Mouse (Mus musculus) megakaryocyte, embryonic 14.5 days (primary cell): Measurements from ENCODE around the gene Galnt10.

Experiments used
- FLI1 ChIP-seq: IDR thresholded peaks from 2 replicates; pipeline ENCODE4 v1.6.1; 2012; ENCODE audit warnings: low read length, inconsistent platforms, mixed read lengths
- GATA1 ChIP-seq: IDR thresholded peaks from 3 replicates; pipeline ENCODE4 v1.6.1; 2012; ENCODE audit warnings: mixed read lengths, low read length, inconsistent platforms, borderline replicate concordance

- TF ChIP-seq GATA1 (no peak), FLI1 (no peak)
Measured at GRCm38 (mm10) chr11:57614502-57614901, 30.7 kb upstream of the Galnt10 start.
